Mouse (Mus musculus): ENCODE data around the gene Fam229a.
A peak's percentile ranks its signal among the peaks of the same experiment; 100 is the strongest.
"Not testable (repeated sequence)": the region's sequence is repeated elsewhere in the genome, so short reads cannot be mapped to it uniquely, and the experiment has no call there.

The Fam229a gene

DNA sequence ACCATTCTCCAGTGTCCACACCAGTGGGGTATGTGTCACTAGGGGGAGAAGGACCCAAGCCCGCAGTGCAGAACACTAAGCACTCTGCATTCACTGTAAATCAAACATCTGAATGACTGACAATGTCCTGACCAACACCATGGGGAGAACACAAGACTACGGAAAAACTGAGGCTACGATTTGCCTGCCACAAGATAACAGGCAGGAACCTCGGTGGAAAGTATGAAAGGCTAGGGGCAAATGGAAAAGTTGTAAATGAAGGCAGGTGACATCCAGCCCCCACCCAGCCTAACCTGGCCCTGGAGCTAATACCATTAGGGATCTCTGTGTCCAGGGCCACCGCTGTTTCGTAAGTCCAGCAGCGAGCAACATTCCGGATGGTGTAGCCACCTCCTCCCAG is 27.5 kb downstream of the Fam229a start:
- DNase-seq (ENCODE audit: low read depth, low spot score), result no peak

DNA sequence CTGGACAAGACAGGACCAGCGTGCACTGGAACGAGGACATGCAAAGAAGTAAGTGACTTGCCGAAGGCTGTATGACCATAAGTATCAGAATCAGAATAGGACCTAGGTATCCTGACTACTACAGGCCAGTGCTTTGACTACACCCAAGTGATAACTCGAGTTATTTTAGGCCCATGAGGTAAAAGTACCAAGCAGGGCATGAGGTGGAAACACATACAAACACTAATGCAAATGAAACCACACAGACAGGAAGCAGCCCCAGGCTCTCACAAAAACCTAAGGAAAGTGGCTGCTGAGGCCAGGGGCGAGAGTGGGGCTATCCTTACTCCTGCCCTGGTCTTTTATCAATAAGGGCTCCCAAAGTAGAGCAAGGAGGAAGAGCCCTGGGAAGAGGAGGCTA is 34.3 kb downstream of the Fam229a start:
- DNase-seq (ENCODE audit: low read depth, low spot score), result no peak

DNA sequence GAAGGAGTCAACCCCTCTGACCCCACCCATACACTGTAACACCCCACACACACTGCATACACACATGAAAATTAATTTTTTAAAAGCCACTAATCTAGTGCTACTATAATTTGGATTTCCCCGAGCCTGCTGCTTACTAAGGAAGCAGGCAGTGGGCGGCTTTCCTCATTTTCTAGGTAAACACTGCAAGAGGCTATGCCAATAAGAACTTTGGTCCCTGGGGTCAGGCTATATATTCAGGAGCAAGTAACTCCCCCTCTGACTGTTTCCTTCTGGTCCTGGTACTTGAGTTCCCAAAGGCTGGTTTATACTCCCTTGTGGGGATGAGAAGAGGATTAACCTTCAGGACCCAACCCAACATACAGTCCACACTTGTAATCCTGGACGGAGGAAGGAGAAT is 34.9 kb downstream of the Fam229a start:
- DNase-seq (ENCODE audit: low read depth, low spot score), result no peak

DNA sequence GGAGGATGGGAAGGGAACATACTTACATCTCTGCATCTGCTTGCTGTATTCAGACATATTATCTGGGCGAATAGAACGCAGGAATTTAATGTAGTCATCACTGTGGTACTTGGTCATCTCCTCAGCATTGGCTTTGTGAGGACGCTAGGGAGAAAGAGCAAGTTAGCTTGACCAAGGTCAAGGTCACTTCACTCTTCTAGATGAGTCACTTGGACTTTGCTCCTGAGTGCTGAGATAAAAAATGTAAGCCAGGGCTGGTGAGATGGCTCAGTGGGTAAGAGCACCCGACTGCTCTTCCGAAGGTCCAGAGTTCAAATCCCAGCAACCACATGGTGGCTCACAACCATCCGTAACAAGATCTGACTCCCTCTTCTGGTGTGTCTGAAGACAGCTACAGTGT is 37.9 kb downstream of the Fam229a start:
- DNase-seq (ENCODE audit: low read depth, low spot score), result not testable (repeated sequence)

DNA sequence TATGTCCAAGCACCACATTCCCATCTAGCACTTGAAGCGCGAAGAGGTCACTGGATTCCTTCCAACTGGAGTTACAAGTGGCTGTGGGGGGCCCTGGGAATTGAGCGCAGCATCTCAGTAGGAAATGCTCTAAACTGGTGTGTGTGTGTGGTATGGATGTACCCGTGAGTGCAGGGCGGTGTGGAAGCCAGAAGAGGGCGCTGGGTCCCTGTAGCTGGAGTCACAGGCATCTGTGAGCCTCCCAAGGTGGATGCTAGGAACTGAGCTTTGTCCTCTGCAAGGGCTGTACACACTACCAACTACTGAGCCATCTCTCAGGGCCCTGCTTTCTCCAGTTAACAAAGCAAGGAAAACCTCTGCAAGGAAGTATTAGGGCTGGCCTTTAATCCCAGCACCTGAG is 49.0 kb downstream of the Fam229a start:
- peak; percentile 85 for DNase-seq (ENCODE audit: low read depth, low spot score)

All from R1 (cell line).